Mouse (Mus musculus) kidney, adult 9 months (tissue): Measurements from ENCODE around the gene Bsnd.

Source experiments
- DNase-seq: peaks from one replicate; pipeline ENCODE4 v3.0.0; 2022

Gene Bsnd

GRCm38 (mm10) chr4:106492116-106492515 is at the start of gene Bsnd:
TSS of gene Bsnd (minus strand) at chr4:106492283.
- peak; percentile 75 for DNase-seq

GRCm38 (mm10) chr4:106541491-106541890 is 49.4 kb upstream of the Bsnd start:
- peak; percentile 48 for DNase-seq

- peak; percentile 66 for DNase-seq
These were observed 47.7 kb upstream of the Bsnd start for GRCm38 (mm10) chr4:106539756-106540155.

GRCm38 (mm10) chr4:106534256-106534655 is 42.2 kb upstream of the Bsnd start:
- DNase-seq = no peak

GRCm38 (mm10) chr4:106533421-106534080 is 41.5 kb upstream of the Bsnd start:
- peak; percentile 52 for DNase-seq

- no peak for DNase-seq
These were observed 38.0 kb upstream of the Bsnd start for GRCm38 (mm10) chr4:106530113-106530482.

GRCm38 (mm10) chr4:106529375-106530112 is 37.5 kb upstream of the Bsnd start:
- peak; percentile 93 for DNase-seq

- DNase-seq = no peak
These were observed 35.9 kb upstream of the Bsnd start for GRCm38 (mm10) chr4:106527856-106528547.

- no peak for DNase-seq
These were observed 32.9 kb upstream of the Bsnd start for GRCm38 (mm10) chr4:106525001-106525400.

- DNase-seq = no peak
These were observed 32.0 kb upstream of the Bsnd start for GRCm38 (mm10) chr4:106524131-106524530.

GRCm38 (mm10) chr4:106522547-106522946 is 30.5 kb upstream of the Bsnd start:
- no peak for DNase-seq

GRCm38 (mm10) chr4:106514606-106515005 is 22.5 kb upstream of the Bsnd start:
- no peak for DNase-seq

- DNase-seq = no peak
These were observed 17.8 kb upstream of the Bsnd start for GRCm38 (mm10) chr4:106509888-106510287.

GRCm38 (mm10) chr4:106505453-106506058 is 13.5 kb upstream of the Bsnd start:
- no peak for DNase-seq

- no peak for DNase-seq
These were observed 11.5 kb upstream of the Bsnd start for GRCm38 (mm10) chr4:106503578-106503977.

GRCm38 (mm10) chr4:106500066-106500465 is 8.0 kb upstream of the Bsnd start:
- DNase-seq = no peak

GRCm38 (mm10) chr4:106498471-106498844 is 6.4 kb upstream of the Bsnd start:
- DNase-seq = no peak

- DNase-seq = no peak
These were observed 5.8 kb upstream of the Bsnd start for GRCm38 (mm10) chr4:106497776-106498470.

- peak; percentile 64 for DNase-seq
These were observed 4.8 kb upstream of the Bsnd start for GRCm38 (mm10) chr4:106496833-106497232.

- DNase-seq = peak; percentile 50
These were observed 1.6 kb upstream of the Bsnd start for GRCm38 (mm10) chr4:106493639-106494038.

GRCm38 (mm10) chr4:106490620-106491019 is 1.5 kb downstream of the Bsnd start:
- peak; percentile 61 for DNase-seq

- DNase-seq = no peak
These were observed 8.3 kb downstream of the Bsnd start for GRCm38 (mm10) chr4:106483831-106484230.

GRCm38 (mm10) chr4:106483215-106483727 is 8.8 kb downstream of the Bsnd start:
- peak; percentile 55 for DNase-seq
